Mouse (Mus musculus) liver, adult (tissue): ENCODE data around the gene Brap.
A peak's percentile ranks its signal among the peaks of the same experiment; 100 is the strongest.

Experiments used
- GATA4 ChIP-seq: IDR thresholded peaks from 2 replicates; pipeline ENCODE4 v1.6.1; 2014; ENCODE audit warnings: mild to moderate bottlenecking, low read length; ENCODE audit not compliant: insufficient replicate concordance

The Brap gene

DNA sequence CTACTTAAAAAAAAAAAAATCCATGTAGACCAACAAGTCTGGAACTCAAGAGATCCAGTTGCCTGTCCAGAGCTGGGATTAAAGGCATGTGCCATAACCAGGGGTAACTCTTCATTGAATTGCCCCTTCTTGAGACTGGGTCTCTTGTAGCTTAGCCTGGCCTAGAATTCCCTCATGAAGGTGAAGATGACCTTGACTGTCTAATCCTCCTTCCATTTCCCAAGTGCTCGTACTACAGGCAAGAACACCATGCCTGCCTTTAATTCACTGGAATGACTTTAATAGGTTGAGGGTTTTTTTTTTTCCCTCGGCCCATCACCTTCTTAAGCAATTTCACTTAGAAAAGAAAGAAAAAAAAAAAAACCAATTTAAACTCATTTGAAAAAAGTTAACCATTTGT lies 50.0 kb downstream of the Brap start:
- TF ChIP-seq GATA4 = no peak

DNA sequence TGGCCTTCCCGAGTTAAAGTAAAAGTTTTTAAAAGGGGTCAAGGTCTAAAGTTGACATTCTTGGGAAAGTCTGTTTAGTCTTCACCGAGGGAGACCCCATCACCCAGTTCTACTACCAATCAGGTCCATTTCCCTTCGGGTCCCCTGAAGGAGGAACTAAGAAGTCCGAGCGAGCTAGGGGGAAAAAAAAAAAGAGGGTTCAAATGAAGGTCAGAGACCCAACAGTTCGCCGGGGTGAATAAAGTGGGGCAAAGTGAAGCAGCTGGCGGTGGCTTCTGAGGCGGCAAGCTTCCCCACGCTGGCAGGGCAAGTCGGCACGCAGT lies 50.4 kb downstream of the Brap start:
- no peak for TF ChIP-seq GATA4

DNA sequence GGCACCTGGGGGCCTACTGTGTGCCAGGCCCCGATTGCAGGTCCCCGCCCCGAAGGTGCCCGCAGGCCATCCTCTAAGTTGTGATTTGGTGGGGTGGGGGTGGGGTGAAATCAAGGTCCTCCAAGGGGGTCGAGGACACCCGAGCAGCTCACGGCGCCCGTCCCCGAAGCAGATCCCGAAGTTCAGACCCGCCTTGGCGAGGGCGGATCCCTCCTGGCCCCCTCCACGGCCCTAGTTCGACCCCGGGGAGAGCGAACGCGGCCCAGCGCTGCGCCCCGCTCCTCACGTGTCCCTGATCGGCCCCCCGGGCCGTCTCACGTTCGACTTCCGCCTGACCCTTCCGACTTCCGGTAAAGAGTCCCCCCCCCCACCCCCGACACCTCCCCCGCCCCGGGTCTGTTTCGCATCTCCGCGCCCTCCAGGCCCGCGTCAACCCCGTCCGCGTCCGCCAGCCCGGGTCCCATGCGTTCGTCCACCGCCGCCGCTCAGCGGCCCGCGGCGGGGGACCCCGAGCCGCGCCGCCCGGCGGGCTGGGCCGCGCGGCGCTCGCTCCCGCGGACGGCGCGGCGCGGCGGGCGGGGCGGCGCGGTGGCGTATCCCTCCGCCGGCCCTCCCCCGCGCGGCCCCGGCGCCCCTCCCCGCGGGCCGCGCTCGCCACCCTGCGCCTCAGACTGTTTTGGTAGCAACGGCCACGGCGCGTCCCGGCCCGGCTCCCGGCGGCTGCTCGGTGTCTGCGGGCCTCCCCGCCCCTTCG lies 51.0 kb downstream of the Brap start, which contains the start of gene Atxn2:
Atxn2 (plus strand) TSS at position 164 of the 754 bp plus-strand sequence.
- TF ChIP-seq GATA4 = peak; percentile 38; the same call in 1 of the 2 replicates

DNA sequence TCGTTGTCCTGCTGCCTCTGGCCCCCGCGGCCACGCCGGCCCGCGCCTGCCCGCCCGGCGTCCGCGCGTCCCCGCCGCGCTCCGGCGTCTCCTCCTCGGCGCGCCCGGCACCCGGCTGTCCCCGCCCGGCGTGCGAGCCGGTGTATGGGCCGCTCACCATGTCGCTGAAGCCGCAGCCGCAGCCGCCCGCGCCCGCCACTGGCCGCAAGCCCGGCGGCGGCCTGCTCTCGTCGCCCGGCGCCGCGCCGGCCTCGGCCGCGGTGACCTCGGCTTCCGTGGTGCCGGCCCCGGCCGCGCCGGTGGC lies 51.5 kb downstream of the Brap start:
- TF ChIP-seq GATA4 = no peak

DNA sequence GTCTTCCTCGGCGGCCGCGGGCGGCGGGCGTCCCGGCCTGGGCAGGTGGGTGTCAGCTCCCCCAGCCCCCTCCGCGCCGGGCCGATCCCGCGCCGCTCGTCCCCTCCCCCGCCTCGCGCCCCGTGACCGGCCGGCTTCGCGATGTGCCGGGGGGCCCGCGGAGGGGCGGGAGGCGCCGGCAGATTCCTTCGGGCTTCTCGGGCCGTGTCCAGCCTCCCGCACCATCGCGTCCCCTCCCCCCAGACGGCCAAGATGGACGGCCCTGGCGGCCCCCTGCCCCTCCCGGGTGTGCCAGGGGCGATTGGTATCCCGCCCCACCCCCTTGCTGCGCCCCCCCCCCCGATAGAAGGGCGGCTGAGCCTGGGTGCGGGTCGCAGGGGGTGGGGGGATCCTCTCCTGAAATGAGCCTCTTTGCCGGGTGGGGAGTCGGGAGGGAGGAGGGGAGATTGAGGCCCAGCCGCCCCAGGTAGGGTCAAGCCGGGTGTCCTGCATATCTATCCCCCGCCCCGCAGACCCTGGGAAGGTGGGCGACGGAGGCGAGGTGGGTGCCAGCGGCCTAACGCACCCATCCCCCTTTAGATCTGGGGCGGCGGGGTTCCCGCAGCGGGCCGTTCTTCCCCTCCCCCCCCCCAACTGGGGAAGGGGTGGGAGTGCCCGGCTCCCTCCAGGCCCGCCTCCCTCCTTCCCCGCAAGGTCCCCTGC lies 52.0 kb downstream of the Brap start:
- no peak for TF ChIP-seq GATA4

DNA sequence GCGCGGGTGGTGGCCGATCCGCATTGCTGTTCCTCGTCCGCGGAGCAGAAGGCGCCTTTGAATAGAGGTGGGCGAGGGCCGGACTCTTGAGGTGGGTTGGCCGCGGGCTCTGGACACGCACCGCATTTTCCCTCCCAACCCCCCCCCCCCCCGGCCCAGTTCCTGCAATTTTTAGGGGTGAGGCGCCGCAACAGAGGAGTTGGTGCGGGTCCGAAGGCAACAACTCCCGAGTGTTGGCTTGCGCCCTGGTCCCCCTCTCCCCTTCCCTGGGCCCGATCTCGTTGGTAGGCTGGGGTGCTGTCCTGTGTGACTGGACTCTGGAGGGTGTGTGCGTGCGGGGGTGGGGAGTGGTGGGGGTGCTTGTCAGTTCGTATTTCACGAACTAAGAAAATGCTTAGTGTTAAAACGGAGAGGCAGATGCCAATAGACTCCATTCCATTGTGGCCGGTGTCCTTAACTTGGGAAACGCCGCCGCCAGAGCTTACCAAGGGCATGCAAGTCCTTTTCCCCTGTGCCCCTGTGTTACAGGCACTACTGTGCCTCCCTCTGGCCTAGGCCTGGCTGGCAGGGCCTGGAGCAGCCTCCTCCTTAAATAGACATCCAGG lies 52.7 kb downstream of the Brap start:
- TF ChIP-seq GATA4 = no peak

DNA sequence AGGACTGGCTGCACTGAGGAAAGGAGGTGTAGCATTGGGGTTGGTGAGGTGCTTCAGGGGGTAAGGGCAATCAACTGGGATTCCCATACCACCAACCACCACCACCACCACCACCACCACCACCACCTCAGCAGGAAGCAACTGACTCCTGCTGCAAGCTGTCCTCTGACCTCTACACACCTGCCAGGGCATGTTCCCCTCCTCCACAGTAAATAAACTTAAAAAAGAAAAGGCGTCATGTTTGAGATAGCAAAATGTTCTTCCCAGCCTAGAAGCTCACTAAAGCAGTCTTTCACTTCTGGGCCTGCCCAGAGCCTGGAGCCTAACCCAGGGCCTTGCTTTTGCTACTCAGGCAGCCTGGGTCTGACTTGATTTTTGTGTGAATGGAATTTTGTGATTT lies 54.0 kb downstream of the Brap start:
- TF ChIP-seq GATA4 = no peak

DNA sequence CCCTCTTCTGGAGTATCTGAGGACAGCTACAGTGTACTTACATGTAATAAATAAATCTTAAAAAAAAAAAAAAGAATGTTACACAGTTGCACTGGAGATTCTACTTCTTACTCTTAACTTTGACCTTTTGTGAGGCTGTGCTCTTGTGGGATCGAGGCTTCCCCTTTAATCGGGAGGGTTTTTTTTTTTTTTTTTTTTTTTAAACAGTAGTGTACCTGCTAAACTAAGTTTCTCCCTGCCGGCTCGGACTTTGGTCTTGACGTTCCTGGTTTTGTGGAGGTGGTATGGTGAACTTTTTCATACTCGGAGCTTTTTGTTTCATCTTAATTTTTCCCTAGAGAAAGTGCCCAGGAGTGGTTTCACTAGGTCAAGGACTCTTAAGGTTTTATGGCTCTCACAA lies 54.6 kb downstream of the Brap start:
- TF ChIP-seq GATA4 = no peak

DNA sequence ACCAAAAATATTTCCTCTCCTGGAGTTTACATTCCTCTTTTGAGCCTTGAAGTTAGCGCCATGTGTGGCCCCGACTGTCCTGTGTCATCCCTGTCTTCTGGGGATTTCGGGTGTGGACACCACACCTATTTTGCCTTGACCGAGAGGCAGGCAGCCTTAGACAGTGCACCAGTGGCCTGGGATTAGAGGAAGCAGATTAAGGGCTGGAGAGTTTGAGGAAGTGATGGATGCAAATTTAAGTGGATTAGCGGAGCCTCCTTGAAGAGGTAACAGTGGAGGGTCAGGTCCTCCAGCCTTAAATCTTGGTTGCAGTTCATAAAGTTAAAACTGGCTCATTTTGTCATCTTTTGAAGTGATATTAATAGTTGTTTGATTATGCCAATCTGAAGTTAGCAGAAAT lies 58.1 kb downstream of the Brap start:
- TF ChIP-seq GATA4 = no peak

DNA sequence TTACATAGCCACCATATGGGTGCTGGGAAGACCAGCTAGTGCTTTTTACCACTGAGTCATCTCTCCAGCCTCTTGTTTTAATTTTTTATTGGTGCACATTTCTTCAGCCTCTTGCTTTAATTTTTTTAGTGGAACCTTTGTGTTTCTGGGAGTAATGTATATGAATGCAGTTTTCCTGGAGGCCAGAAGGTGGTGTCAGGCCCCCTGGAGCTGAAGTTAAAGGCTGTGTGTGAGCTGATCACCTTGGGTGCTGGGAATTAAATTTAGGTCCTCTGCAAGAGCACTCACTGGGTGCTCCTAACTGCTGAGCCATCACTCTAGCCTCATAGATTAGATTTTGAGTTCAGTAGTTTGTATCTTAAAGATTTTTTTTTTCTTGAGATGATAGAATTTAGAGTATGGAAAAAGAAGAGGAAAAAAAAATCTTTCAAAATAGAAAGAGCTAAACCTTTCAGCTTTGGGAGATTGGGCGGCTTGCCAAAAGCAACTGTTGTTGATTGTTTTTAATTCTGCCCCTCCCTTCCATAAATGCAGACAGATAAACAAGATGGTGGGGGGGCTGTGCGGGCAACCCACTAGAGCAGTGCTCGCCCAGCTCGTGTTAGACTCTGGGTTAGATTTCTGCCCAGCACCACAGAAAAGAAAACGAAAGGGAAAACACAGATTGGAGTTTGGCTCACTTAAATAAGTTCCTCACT lies 60.7 kb downstream of the Brap start:
- no peak for TF ChIP-seq GATA4

DNA sequence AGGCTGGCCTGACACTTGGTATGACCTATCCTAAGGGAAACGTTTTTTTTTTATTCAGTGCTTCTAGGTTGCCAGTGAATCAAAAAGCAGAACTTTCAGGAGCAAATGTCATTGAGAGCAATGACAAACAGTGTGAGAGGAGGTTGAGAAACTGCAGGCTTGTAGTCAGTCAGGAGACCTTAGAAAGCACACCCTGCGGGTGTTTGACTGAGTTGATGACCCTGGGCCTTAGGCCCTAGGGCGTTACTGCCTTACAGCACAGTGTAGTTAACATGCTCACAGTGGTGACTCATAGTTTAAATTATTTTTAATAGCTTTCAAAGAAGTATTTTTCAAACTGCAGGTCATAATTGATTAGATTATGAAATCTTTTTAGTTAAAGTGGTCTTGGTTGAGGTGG lies 61.5 kb downstream of the Brap start:
- TF ChIP-seq GATA4 = no peak

DNA sequence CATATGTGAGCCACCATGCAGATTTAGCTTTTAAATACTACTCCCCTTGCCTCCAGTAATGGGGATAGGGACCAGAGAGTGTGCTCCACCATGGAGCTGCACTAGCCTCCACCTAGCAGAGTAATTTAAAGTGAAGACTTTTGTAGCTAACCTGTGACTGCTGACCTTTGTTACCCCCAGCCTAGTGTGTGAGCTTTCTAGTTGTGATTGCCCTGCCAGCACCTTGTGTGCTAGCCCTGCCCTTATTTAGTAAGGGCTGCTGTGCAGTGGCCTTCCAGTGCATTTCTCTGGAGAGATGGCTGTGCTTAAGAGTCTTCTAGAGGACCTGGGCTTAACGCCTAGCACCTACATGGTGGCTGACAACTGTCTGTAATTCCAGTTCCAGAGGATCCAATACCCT lies 64.3 kb downstream of the Brap start:
- no peak for TF ChIP-seq GATA4

DNA sequence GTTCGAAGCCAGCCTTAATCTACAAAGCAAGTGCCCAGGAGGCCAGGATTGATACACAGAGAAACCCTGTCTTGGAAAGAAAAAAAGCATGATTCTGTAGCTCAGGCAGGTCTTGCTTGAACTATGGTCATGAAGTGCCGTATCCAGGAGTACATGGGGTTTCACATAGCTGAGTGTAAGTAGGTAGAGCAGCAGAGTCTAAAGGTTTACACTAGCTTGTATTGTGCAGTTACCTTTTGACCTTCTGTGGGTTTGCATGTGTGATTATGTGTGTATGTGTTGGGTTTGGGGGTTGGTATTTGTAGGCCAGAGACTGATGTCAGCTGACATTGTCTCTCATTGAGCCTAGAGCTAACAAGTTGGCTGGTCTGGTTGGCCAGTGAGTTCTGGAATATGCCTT lies 69.7 kb downstream of the Brap start:
- no peak for TF ChIP-seq GATA4

DNA sequence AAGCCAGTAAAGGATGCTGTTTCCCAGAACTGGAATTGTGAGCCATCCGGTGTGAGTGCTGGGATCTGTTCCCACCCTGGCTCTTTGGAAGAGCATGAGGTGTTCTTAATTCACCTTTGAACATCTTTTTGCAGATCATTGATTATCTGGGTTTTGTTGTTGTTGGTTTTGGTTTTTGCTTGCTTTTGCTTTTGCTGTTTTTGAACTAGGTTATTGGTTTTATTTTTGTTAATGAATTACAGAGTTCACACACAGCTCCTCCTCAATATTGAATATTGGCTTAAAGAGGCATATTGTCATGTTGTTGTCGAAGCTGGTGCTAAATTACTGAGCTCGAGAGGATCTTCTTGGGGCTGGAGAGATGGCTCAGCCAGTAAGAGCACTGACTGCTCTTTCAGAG lies 76.3 kb downstream of the Brap start:
- no peak for TF ChIP-seq GATA4
